Mouse (Mus musculus) liver, embryonic 14.5 days (tissue): ENCODE measurements at regions not wholly inside any gene's neighbourhood (a gene's known extent, or its start where the extent isn't known, plus 50 kb on each side); places are given as distances from the start of the nearest gene placed in this dataset.

Source experiments
- CTCF ChIP-seq: IDR thresholded peaks from 2 replicates; pipeline ENCODE4 v1.5.1; 2016; ENCODE audit warnings: antibody characterized with exemption, low read depth, control low read depth
- EP300 ChIP-seq: IDR thresholded peaks from 2 replicates; pipeline ENCODE4 v1.6.1; 2016; ENCODE audit warnings: antibody characterized with exemption, low read depth

DNA sequence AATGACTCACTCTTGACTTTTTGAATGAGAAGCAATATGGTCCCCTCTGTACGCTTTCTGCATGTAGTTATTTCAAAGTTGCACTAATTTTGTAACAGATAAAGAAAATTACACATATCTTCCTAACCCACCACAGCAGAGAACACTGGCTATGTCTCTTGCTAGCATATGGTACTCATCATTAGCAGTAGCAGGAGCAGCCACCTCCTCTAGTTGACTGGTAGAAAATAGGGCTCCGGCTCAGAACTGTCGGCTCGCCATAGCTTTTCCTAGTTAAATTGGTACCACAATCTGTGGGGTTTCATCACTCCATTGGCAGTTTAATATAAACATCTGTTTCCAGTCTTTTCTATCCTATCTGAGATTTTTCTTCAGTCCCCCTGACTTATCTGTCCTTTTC, 254.1 kb upstream of the Zeb2 start:
- TF ChIP-seq EP300 (no peak), CTCF (no peak)
